ENCODE assay signal across 12 mouse cellular contexts in genomic region chr2:59043313-59044032, GRCm38 (mm10).
DNase-seq lines count a peak whose midpoint lies in the region; ATAC-seq and TF ChIP-seq lines count a peak whose summit lies in the region.
"Had no signal": no experiment of that assay in that cellular context is flagged by ENCODE, and none has a peak within 500 bp of the region (broad histone marks: within the 10 kb centered on the region; RNA-seq: fewer than 3 reads in every experiment).

No protein-coding gene starts in this region.

- no peaks in the 10 kb centered on the region for H3K27me3 ChIP-seq in heart, embryonic 14.5 days (ENCODE audit: control insufficient read depth, insufficient read depth, low read length)
- H3K27me3 ChIP-seq in embryonic facial prominence, embryonic 10.5 days (replicated peaks; ENCODE audit: low read depth, poor library complexity, severe bottlenecking), result no peaks in the 10 kb centered on the region
- H3K27me3 ChIP-seq: liver, embryonic 15.5 days had no signal

- H3K9ac ChIP-seq in heart, embryonic 14.5 days (ENCODE audit: low read length), result no peak overlapping the region
- H3K9ac ChIP-seq: liver, embryonic 15.5 days had no signal

- peak; percentile 33; the same call in 1 of the 2 replicates for ATAC-seq in heart, embryonic 14.5 days (ENCODE audit: insufficient number of reproducible peaks, insufficient read depth, low FRiP score, low read depth)
- ATAC-seq in activated CD4-positive, CD25-positive, alpha-beta regulatory T cell, adult 4 months, result no peak

- peak overlapping the region; percentile 24 to 53; a peak in 2 of 4 replicates for H3K27ac ChIP-seq in heart, embryonic 14.5 days (replicated peaks in 1 of 2; ENCODE audit: control insufficient read depth in 1 of 2, insufficient read depth in 1 of 2, low read depth in 2 of 2, low read length in 2 of 2)
- H3K27ac ChIP-seq in layer of hippocampus, adult 2 months, result peak overlapping the region; percentile 54
- no peak overlapping the region for H3K27ac ChIP-seq in embryonic facial prominence, embryonic 10.5 days (replicated peaks)
- H3K27ac ChIP-seq: liver, embryonic 15.5 days had no signal

- H3K4me3 ChIP-seq in heart, embryonic 14.5 days (ENCODE audit: control insufficient read depth in 1 of 2, insufficient read depth in 1 of 2, low read depth in 1 of 2, low read length in 2 of 2), result peak overlapping the region in 1 of 2 experiments; percentile 8; a peak in 1 of 4 replicates
- H3K4me3 ChIP-seq in layer of hippocampus, adult 2 months, result peak overlapping the region; percentile 20; the same call in 1 of the 2 replicates
- no peak overlapping the region for H3K4me3 ChIP-seq in embryonic facial prominence, embryonic 10.5 days
- H3K4me3 ChIP-seq: liver, embryonic 15.5 days had no signal

- no peaks in the 10 kb centered on the region for H3K9me3 ChIP-seq in heart, embryonic 14.5 days (ENCODE audit: control insufficient read depth, low read length)
- no peaks in the 10 kb centered on the region for H3K9me3 ChIP-seq in embryonic facial prominence, embryonic 10.5 days
- H3K9me3 ChIP-seq: liver, embryonic 15.5 days had no signal

- no peaks in the 10 kb centered on the region for H3K36me3 ChIP-seq in heart, embryonic 14.5 days (ENCODE audit: control insufficient read depth, insufficient read depth, low read length)
- no peaks in the 10 kb centered on the region for H3K36me3 ChIP-seq in embryonic facial prominence, embryonic 10.5 days (replicated peaks)
- H3K36me3 ChIP-seq: liver, embryonic 15.5 days had no signal

- TF ChIP-seq CTCF in layer of hippocampus, adult 2 months (conservative IDR thresholded peaks at IDR 0.05), result no peak

- H3K4me2 ChIP-seq in heart, embryonic 14.5 days (ENCODE audit: low read length), result peak overlapping the region; percentile 41
- H3K4me2 ChIP-seq: liver, embryonic 15.5 days had no signal

- 36% methylated on average over 22 of the region's 22 CpGs for WGBS in heart, embryonic 14.5 days
- WGBS in embryonic facial prominence, embryonic 10.5 days, result 57% methylated on average over 22 of the region's 22 CpGs

- DNase-seq in heart, adult 8-10 months (ENCODE audit: low spot score), result no peak
- no peak for DNase-seq in layer of hippocampus, adult 2 months (ENCODE audit: low spot score in 2 of 2)
- DNase-seq in layer of hippocampus, postnatal 25 days (ENCODE audit: extremely low spot score in 1 of 2, low spot score in 1 of 2), result no peak
- DNase-seq in embryonic facial prominence, embryonic 10.5 days (ENCODE audit: low spot score), result peak; percentile 32
- DNase-seq in kidney, postnatal 4 days, result peak; percentile 2 to 10
- no peak for DNase-seq in left cerebral cortex, adult 8-10 months (ENCODE audit: low spot score in 2 of 2)
- DNase-seq: gastrocnemius, postnatal 25 days; spleen, adult 18-20 months; thymus, postnatal 4 days had no signal

- peaks cover 13 to 15% of the 10 kb centered on the region in 2 experiments for H3K4me1 ChIP-seq in heart, embryonic 14.5 days (ENCODE audit: control insufficient read depth in 2 of 2, insufficient read depth in 2 of 2, low read length in 2 of 2)
- peaks cover 14% of the 10 kb centered on the region for H3K4me1 ChIP-seq in embryonic facial prominence, embryonic 10.5 days
- H3K4me1 ChIP-seq: liver, embryonic 15.5 days had no signal

Comparison
In these comparisons a context has a peak if more than half of its experiments do, and no peak if none do; other contexts are left out.
1. DNase-seq: peak in embryonic facial prominence, embryonic 10.5 days (single experiment) and kidney, postnatal 4 days (2 of 2); none in heart, adult 8-10 months (single experiment), layer of hippocampus, adult 2 months (0 of 2), layer of hippocampus, postnatal 25 days (0 of 2) and left cerebral cortex, adult 8-10 months (0 of 2).